Mouse (Mus musculus): Measurements from ENCODE around the gene Fgf8.

DNA sequence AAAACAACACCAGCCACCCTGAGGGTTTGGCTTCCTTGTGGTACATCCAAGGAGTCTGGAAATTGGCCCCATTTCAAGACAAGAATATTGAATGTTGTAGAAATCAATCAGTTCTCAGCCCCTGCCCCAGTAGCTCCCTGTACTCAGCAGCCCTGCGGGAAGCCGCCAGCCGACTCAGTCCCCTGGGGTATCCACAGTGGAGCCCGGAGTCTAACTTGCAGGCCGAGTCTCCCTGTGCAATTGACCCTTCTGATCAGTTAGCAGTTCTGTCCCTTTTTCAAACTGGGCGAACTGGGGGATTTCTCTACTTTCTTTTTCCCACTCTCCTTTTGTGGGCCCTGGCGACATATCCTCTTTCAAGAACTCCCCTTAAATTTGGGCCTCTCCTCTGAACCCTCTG, 1.9 kb downstream of the Fgf8 start:
- TF ChIP-seq CHD2 (IDR thresholded peaks at IDR 0.05; ENCODE audit: low read depth, low read length), result no peak
- TF ChIP-seq ZC3H11A (IDR thresholded peaks at IDR 0.05; ENCODE audit: borderline replicate concordance, low read depth, low read length), result no peak
- no peak for TF ChIP-seq ZNF384 (IDR thresholded peaks at IDR 0.05; ENCODE audit: low read depth, low read length)

Data from ES-E14 (cell line).